Mouse (Mus musculus) brown adipose tissue, adult 24 weeks (tissue): Measurements from ENCODE around the gene Fsip1. TPM values are rescaled to one million over a fixed set of nuclear protein-coding genes. Genes with fewer than 3 reads are reported as not detected.

ENCODE experiments used
- H3K27ac ChIP-seq: fragments of 200-500 bp; replicated peaks from 2 replicates; pipeline ENCODE4 v1.5.1; 2012; ENCODE audit warnings: low read depth, mild to moderate bottlenecking, low read length
- H3K4me1 ChIP-seq: fragments of 200-500 bp; 2 replicates; pipeline ENCODE4 v1.6.1; 2012; ENCODE audit warnings: low read length, mixed read lengths; ENCODE audit not compliant: control insufficient read depth, insufficient read depth, insufficient read length
- H3K4me3 ChIP-seq: fragments of 200-500 bp; 2 replicates; pipeline ENCODE4 v1.5.1; 2012; ENCODE audit warnings: low read depth, mild to moderate bottlenecking, low read length, moderate library complexity; ENCODE audit not compliant: insufficient read depth
- polyA plus RNA-seq: library from polyadenylated mRNA; stranded (reverse); fragments of >200 nt; gene quantifications from 2 replicates; pipeline ENCODE4 v1.2.4, GENCODE M21; 2012; ENCODE audit not compliant: missing spikeins, insufficient read depth, insufficient read length

Fsip1 gene
- polyA plus RNA-seq, 1 experiment: not detected

DNA sequence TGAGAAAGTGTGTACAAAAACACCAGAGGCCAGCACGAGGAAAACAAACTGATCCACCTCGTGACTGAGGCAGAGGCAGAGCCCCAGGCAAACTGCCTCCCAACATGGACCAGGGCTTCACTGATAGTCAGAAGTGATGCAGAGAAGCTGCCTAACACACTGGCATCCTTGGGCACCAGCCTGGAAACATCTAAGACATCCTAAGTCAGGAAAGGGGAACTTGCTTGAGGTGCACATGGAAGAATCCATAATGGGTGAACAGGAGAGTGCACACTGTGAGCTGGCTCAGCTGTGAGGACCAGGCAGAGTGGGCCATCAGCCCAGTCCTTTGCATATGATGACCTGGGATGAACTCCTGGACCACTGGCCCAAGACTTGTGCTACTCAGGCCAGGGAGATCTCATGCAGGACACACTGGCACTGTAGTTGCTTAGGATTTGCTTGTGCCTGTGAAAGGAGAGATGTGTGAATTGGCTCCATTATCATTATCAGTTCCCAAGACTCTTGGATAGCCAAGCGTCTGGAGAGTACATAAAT, 139.9 kb downstream of the Fsip1 start:
- H3K27ac ChIP-seq: no peak overlapping the region
- no peak overlapping the region for H3K4me3 ChIP-seq
- H3K4me1 ChIP-seq: peaks cover 2% of the 10 kb centered on the region; the same call in 1 of the 2 replicates

DNA sequence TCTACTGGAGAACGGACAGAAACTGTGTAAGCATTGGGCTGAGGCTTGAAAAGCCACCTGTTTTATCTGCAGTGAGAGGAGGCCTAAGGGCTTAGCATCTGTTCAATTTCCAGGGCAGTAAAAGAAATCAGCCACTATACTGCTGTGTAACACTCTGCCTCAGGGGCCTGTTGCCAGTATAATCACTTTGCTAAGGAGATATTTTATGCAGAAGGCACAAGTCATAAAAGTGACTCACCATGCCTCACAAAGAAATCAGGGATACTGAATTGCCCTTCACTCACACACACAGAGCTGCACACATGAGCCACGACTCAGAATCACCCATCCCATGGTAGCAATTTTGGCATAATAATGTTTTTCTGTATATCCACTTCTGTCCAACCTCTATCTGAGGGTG, 140.6 kb downstream of the Fsip1 start:
- no peak overlapping the region for H3K4me3 ChIP-seq
- peaks cover 2% of the 10 kb centered on the region; the same call in 1 of the 2 replicates for H3K4me1 ChIP-seq
- no peak overlapping the region for H3K27ac ChIP-seq

DNA sequence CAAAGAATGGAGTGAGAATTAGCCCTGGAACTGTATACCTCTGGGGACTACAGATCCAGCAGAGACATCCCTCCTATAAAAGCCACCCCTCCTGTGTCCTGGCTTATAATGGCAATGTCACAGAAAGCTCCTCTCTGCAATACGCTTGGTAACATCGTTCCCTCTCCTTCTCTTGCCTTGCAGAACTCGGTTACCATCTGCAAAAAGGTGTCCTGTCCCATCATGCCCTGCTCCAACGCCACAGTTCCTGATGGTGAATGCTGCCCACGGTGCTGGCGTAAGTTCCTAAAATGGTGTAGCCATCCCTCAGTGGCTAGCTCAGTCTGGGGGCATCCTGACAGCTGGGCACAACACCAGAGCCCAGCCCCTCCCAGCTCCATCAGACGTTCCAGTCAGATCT, 141.1 kb downstream of the Fsip1 start:
- Histone ChIP-seq H3K27ac (no peak overlapping the region), H3K4me1 (peaks cover 2% of the 10 kb centered on the region; the same call in 1 of the 2 replicates), H3K4me3 (no peak overlapping the region)

DNA sequence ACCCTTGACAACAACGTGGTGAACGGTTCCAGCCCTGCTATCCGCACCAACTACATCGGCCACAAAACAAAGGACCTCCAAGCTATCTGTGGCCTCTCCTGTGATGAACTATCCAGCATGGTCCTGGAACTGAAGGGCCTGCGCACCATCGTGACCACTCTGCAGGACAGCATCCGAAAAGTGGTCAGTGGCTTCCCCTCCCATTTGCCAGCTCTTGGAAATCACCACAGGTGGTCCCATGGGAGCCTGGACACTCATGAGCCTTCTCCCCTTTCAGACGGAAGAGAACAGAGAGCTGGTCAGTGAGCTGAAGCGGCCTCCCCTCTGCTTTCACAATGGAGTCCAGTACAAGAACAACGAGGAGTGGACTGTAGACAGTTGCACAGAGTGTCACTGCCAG, 142.1 kb downstream of the Fsip1 start:
- H3K4me3 ChIP-seq: no peak overlapping the region
- no peak overlapping the region for H3K27ac ChIP-seq
- peaks cover 2% of the 10 kb centered on the region; the same call in 1 of the 2 replicates for H3K4me1 ChIP-seq

DNA sequence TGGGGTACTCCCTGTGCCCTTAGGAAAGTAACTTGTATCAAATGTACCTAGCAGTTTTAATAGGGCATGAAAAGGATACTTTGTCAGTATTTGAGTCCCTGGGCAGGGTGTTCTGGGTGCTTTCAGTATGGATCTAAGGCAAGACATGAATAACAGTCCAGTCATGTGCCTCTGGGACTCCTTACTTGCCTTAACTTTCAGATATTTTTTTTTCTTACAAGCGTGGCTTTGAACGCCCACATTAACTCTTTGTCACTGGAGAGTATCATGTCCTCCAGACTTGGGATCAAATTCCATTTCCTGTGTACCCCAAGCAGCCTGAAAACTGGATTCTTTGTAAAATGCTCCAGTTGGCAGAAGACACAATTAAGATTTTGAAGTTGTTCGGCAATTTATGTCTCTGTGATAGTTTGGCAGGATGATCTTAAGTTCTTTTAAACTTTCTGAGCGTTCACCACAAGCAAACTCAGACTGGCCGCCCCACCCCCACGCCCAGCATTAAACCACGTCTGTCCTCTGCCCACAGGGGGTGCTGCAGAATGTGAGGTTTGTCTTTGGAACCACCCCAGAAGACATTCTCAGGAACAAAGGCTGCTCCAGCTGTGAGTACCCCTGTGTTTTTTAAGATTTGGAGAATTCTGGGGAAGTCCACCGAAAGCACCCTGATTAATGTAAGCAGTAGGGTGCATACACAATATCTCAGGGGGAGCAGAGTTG, 142.8 kb downstream of the Fsip1 start:
- H3K4me3 ChIP-seq: no peak overlapping the region
- no peak overlapping the region for H3K27ac ChIP-seq
- H3K4me1 ChIP-seq: peaks cover 2% of the 10 kb centered on the region; the same call in 1 of the 2 replicates

DNA sequence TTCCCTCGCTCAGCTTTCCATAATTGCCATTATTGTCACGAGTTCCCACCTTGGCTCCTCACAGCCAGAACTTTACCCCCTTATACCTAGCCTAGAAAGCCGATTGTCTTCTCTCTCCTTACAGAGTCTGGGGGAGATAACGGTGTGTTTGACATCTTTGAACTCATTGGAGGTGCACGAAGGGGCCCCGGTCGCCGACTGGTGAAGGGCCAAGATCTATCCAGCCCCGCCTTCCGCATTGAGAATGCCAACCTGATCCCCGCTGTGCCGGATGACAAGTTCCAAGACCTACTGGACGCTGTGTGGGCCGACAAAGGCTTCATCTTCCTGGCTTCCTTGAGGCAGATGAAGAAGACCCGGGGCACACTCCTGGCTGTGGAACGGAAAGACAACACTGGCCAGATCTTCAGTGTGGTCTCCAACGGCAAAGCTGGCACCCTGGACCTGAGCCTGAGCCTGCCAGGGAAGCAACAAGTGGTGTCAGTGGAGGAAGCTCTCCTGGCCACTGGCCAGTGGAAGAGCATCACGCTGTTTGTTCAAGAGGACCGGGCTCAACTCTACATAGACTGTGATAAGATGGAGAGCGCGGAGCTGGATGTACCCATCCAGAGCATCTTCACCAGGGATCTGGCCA, 143.8 kb downstream of the Fsip1 start:
- Histone ChIP-seq H3K27ac (no peak overlapping the region), H3K4me3 (peak overlapping the region; percentile 39), H3K4me1 (peaks cover 2% of the 10 kb centered on the region; the same call in 1 of the 2 replicates)

DNA sequence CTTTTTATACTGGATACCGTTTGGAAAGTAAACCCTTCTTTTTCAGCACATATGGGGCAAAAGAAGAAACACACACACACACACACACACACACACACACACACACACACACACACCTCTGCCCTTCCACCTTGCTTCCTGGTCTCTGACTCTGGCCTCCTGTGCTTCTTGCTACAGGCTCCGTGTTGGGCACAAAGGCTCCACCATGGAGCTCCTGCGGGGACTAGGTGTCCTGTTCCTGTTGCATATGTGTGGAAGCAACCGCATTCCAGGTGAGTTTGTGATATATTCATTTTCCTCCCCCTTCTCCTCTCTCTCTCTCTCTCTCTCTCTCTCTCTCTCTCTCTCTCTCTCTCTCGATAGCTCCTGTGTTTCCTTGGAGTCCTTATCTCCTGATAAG, 144.3 kb downstream of the Fsip1 start:
- Histone ChIP-seq H3K4me1 (peaks cover 2% of the 10 kb centered on the region; the same call in 1 of the 2 replicates), H3K4me3 (peak overlapping the region; percentile 39)

DNA sequence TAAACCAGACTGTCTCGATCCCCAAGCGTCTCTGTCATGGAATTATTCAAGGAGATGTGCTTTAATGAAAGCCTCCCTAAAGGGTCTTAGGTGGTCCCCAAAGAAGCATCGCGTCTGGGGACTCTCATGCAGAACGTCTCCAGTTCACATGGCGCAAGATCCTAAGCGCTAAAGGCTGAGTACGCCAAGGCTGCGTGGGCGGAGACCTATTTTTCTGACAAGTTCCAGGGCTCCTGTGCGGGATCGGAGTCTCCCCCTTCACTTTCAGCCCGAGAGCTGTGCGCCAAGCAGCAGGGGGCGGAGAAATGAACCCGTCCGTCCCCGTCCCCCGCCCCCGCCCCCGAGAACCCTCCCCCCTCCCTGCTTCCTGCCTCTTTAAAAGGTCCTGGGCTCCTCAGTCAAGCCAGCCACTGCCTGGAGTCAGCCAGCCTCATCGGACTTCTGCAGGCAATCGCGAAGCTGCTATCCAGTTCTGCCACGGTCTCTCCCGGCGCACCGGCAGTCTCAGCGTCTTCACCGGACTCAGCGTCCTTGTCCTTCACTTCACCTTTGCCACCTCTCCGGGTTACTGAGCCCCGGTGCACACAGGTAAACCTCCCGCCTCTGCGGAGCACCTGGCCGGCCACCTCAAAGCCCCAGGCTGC, 145.2 kb downstream of the Fsip1 start, which contains the start of gene Thbs1:
TSS of gene Thbs1 (plus strand) at position 389 of the 644 bp plus-strand sequence.
- peak within 1 kb of the TSS; percentile 78 for H3K27ac ChIP-seq
- peak within 1 kb of the TSS; percentile 57 for H3K4me3 ChIP-seq
- H3K4me1 ChIP-seq: peaks cover 2% of the 10 kb centered on the region; the same call in 1 of the 2 replicates

More for the DNA sequence above, 144.3 kb downstream of the Fsip1 start:
- H3K27ac ChIP-seq: no peak overlapping the region

DNA sequence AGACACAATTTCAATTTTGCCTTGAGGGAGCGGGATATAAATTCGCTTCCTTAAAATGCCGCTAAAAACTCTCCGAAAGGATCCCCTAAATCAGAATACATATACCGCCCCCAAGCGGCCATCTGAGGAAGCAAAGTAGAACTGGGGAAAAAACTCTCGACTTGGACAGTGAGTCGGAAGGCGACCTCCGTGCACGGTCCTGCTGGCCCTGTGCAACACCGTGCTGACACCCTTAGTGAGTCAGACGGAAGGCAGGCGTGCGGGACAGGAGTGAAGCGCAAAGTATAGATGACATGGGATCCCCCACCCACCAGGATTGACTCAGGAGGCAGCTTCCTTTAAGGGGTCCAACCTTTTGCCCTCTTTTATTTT, 145.7 kb downstream of the Fsip1 start:
- Histone ChIP-seq H3K4me1 (peaks cover 2% of the 10 kb centered on the region; the same call in 1 of the 2 replicates), H3K4me3 (peak overlapping the region; percentile 57), H3K27ac (peak overlapping the region; percentile 78)

DNA sequence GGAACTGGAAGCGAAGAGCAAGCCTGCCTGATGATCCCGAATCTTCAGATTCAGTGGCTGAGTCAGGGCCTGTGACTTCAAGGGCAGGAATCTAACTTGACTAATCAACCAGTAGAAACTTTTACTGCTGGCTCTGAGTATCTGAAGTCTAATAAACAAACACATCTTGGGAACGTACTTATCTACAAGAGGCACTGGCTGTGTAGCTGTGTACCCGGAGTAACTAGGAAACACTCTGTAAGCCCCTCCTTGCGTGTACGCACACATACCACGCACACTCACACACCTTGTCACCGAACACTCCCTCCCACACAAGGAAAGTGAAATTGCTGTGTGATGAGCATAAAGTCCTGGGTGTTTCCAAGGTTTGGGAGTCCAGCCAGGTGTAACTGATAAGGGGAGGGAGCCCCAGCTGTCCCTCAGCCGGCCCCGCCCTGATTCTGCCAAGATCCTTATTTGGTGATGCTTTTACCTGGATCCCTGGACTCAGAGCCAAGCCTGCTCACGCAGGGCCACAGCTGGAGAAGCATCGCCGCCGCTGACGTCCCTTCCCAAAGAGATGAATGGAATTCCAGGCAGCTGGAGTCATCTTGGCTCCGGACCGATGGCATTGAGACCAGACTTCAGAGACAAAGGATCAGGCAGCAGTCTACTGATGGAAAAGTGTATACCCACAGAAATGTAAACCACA, 146.4 kb downstream of the Fsip1 start:
- Histone ChIP-seq H3K4me1 (peaks cover 2% of the 10 kb centered on the region; the same call in 1 of the 2 replicates), H3K4me3 (no peak overlapping the region), H3K27ac (0 out of 2 replicates have a peak overlapping the region, but pooled peaks have one; percentile 22)

DNA sequence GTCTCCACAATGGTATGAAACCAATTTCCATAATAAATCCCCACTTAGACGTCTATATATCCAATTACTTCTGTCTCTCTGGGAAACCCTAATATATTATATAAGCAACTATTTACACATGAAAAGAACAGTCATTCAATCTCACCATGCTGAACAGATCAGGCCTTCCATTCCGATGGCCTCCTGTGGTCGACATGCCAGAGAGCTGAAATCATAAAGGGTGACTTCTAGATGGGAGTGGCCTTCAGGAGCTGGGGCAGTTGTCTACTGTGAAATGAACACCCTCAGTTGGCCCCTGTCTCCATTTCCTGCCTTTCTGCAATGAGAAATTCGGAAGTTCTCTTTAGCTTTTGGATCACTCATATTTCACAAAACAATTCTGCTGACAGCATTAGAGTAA, 154.6 kb downstream of the Fsip1 start:
- no peak overlapping the region for H3K4me3 ChIP-seq
- no peak overlapping the region for H3K27ac ChIP-seq
- no peaks in the 10 kb centered on the region for H3K4me1 ChIP-seq

DNA sequence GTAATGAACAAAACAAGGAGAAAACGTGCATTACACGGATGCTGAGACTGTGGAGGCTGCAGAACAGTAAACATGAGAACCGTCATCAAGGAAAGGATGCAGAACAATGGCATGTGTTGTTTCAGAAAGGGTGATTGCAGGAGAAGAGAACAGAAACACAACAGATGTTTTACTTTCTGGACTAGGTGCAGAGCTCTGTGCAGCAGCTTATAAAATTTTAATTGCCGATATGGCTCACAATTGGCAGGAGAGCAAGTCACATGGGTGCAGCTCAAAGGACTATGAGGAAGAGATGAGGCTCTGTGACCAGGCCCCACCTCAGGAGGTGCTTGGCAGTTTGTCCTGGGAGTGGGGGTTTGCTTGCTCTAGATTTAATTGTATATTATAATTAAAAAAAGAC, 157.7 kb downstream of the Fsip1 start:
- Histone ChIP-seq H3K4me1 (no peaks in the 10 kb centered on the region), H3K4me3 (no peak overlapping the region), H3K27ac (no peak overlapping the region)

DNA sequence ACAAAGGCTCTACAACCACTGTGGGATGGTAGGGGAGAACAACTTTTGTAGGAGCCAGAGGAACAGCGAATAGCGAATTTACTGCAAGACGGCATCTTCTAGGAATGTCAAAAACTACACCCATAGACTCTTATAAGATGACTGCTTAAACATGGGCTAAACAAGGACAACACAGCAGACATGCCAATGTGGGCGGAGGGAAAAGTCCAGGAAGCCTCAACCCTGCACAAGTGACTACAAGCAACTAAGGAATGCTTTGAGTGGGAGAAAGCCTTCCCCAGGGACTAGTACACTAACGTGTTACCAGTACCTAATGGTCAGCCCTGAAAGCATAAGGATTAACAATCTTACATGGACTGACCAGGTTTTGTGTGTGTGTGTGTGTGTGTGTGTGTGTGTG, 165.5 kb downstream of the Fsip1 start:
- H3K4me1 ChIP-seq: no peaks in the 10 kb centered on the region
- no peak overlapping the region for H3K4me3 ChIP-seq
- H3K27ac ChIP-seq: no peak overlapping the region

DNA sequence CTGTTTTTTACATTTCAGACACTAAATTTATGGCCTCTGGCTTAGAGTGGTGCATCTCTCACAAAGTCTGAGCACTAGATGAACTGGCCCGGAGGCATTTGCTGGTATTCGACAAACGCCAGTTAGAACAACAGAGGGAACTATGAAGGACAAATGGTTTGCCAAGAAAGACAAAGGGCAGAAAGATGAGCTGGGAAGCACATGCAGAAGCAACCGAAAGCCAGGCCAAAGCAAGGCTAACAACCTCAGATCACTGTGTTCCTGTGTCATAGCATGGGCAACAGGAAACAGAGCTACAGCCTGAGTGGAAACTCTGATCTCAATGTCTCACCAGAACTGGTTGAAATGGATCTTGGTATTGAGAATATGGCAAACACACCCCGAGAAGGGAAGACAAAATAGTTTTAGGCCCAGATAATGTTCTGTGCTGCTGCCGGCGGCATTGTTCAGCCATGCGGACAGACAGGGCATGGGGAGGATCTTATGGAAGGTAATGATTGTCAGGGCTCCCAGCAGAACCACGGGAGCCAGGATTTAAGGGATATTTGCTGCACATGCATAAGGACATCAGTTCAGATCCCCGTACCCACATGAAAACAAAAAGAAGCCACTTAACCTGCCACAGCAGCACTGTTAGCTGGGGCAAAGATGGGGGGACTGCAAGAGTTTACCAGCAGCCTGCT, 169.6 kb downstream of the Fsip1 start:
- Histone ChIP-seq H3K27ac (no peak overlapping the region), H3K4me1 (no peaks in the 10 kb centered on the region), H3K4me3 (no peak overlapping the region)
